Mouse (Mus musculus) gastrocnemius, postnatal 14 days (tissue): ENCODE data around the gene Ftl1. TPM values are rescaled to one million over a fixed set of nuclear protein-coding genes. Genes with fewer than 3 reads are reported as not detected.
"Not testable (repeated sequence)": the region's sequence is repeated elsewhere in the genome, so short reads cannot be mapped to it uniquely, and the experiment has no call there.

Experiments used
- DNase-seq: peaks from one replicate; pipeline ENCODE4 v3.0.0; 2021; ENCODE audit warnings: mixed read lengths
- intact Hi-C: fragments of 180-260 bp; cut with DNase I; formaldehyde crosslinking; loops from one replicate; pipeline ENCODE4 v1.15.1; 2025; ENCODE audit warnings: low total_unique reads
- long read RNA-seq, 2 experiments: library from polyadenylated mRNA; stranded (forward); transcript quantifications; one replicate each; pipeline ENCODE4 v2.0.0; 2021
- total RNA-seq, 2 experiments: library from RNA; stranded (reverse); gene quantifications; 2 replicates each; pipeline ENCODE4 v1.2.3; 2021

The Ftl1 gene
- total RNA-seq = 100 to 1,000 TPM; 119 to 132 TPM
- long read RNA-seq, experiment 1, transcript Ftl1-201 (4 exons, 968 nt) = major isoform, 147 of 149 reads
- long read RNA-seq, experiment 1, partial matches to known transcripts = 0 of 149 reads
- long read RNA-seq, experiment 1, other reads (novel, unspliced or antisense) = 0 of 149 reads
- long read RNA-seq, experiment 2, transcript Ftl1-205 (3 exons, 825 nt) = minor isoform, 7 of 178 reads
- long read RNA-seq, experiment 2, transcript Ftl1-201 (4 exons, 968 nt) = major isoform, 168 of 178 reads
- long read RNA-seq, experiment 2, partial matches to known transcripts = 1 of 178 reads
- long read RNA-seq, experiment 2, other reads (novel, unspliced or antisense) = 0 of 178 reads

DNA sequence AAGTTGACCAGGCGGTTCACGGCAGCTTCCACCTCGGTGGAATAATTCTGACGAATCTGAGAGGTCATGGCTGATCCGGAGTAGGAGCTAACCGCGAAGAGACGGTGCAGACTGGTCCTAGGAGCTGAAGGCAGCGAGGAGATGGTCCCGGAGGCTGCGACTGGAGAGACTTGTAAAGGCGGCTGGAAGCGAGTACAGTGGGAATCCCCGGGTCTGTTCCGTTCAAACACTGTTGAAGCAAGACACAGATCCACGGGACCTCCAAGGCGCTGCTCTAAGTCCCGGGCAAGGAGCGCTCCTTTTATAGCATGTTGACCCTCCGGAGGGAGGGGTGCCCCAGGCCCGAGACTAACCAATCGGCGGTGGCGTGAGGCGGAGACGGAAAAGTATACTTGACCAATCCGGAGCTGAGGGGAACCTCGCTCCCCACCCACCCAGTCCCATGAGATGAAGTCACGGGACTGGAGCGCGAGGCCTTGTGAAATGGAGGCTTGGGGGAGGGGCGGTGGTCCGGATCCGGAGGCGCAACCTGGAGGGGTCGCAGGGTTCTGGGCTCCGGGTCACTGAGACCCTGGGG is at the start of gene Ftl1:
Gene Ftl1, minus strand, starts transcription at position 321 of the 577 bp plus-strand sequence.
- intact Hi-C loops = not testable (repeated sequence)

DNA sequence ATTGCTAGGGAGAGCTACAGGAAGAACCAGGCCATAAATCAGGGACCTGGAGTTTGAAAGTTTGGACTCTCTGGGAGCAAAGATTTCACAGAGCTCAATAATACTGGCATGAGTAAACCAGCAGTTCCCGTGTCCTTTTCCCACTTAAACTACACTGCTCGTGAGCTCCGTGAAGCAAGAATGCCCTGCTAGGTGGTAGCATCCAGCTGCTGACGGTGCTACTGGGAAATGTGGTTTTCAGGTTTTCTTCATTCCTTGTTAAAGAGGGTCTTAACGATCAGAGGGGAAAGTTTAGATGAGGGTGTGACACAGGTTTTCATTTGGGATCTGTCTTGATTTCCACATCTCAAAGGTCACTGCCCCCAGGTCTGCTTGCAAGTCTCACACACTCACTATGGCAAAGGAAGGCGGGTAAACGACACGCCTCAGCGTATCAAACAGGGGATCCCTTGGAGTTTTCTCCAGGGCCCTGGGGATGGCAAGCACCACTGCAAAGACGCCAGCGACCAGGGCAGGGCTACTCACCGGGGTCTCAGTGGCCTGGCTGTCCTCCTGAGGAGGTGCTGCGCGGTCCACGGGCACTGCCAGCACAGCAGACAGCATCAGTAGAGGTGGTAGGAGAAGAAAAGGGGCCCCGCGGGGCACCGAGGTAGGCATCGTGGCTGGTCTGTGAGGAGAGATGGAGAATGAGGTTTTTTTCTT is 49.6 kb upstream of the Ftl1 start:
- intact Hi-C loops = no loop called here
- DNase-seq = no peak

More for the DNA sequence above, at the start of gene Ftl1:
- peak; percentile 97 for DNase-seq

DNA sequence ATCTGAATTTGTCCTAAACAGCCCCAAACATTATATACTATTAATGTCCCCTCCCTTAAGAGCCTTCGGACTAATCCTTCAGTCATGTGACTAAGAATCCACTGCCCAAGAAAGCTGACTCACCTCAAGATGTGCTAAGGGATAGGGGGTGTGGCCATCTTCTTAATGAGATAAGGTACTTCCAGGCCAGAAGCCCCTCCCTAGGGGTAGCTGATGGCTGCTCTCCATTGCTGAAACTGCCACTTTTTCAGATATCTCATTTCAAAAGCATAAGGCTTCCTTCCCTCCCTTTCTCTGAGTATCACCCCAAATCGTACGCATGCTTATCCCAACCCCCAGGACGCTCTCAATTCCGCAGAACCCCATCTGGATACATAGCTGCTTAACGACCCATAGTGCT is 48.9 kb upstream of the Ftl1 start:
- DNase-seq = no peak
- intact Hi-C loops = no loop called here

DNA sequence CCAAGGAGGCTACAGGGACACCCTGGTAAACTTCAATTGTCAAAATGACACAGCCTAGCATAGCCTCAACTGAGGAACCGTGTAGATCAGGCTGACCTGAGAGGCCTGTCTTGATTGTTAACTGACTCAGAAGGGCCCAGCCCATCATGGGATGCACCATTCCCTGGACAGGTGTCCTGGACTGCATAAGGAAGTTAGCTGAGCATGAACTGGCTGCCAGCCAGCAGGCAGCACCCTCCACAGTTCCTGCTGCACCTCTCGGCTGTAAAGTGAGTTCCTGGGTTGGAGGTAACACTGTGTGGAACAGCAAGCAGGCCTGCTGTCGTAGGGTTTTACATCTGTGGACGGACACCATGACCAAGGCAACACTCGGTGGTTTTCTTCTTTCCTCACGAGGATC is 47.9 kb upstream of the Ftl1 start:
- no peak for DNase-seq
- intact Hi-C loops = no loop called here

DNA sequence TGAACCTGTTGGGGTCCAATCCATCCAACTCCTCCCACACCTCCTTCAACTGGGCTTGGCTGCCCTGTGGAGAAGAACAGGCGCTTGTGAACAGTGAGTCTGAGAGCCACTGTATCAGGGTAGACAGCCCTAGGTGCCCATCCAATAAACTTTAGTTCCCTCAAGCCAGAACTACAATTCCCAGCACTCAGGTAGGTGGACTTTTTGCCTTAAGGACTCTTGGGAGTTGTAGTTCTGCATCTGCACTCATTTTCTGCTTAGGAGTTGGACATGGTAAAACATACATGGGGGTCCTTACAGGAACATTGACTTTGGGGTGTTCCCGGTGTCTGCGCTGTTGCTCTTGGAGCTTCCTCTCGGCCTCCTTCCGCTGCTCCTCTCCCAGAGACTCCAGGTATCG is 38.7 kb upstream of the Ftl1 start:
- no peak for DNase-seq

DNA sequence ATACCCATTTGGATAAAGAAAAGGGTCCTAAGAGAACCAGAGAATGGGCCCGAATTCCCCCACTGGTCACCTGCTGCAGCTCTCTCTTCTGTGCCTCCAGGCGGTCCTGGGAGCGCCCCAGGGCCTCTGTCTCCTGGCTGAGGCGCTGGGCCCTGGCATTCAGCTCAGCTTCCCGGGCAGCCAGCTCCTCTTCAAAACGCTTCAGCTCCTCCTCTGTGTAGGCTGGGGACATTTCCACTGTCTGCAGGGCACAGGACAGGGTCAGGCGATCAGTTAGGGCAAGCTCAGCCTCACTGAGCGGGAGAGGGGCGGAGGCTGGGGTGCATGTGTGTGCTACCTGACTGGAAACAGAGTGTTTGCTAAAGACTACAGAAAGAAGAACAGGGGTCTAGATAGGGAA is 34.9 kb upstream of the Ftl1 start:
- intact Hi-C loops = no loop called here
- no peak for DNase-seq

More for the DNA sequence above, 38.7 kb upstream of the Ftl1 start:
- intact Hi-C loops = no loop called here

DNA sequence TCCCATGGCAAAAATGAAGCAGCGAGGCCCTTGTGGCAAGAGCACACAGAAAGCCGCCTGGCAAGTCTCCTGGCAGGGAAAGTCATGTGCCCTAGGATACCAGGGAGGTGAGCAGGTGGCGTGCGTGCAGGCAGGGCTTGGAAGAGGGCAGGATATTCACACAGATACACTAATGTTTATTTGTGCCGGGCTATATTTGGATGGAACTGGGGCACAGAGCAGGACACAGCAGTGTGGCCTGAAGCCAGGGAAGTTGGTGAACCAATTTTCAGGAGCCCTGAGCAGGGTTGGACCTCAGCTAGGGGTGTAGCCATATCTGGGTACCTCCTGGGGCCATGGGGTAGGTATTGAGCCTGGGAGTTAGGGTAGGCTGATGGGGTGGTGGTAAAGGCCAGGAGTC is 33.3 kb upstream of the Ftl1 start:
- DNase-seq = peak; percentile 47
- intact Hi-C loops = no loop called here

DNA sequence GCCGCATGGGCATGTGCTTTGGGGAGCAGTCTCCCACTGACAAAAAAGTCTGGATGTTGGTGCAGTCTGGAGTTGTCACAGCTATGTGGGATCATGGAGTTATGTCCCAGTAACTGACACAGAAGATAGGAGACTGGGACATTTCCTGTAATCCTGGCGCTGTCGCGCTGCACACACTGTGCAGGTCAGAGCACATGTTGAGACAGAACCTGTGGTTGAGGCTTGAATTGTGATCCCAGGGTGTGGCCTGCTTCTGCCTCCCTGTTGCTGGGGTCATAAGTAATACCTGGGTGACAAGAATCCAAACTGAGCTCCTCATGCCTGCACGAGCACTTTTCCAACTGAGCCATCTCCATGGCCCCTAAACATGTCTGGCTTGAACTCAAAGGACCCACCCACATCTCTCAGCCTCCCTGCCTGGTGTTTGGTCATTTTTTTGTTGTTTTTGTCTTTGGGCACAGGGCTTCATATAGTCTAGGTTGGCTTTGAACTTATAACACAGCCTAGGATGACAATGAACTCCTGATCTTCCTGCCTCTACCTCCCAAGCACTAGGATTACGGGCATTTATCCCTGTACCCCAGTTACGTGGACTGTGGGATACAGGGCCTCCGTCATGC is 32.7 kb upstream of the Ftl1 start:
- intact Hi-C loops = no loop called here
- DNase-seq = no peak

DNA sequence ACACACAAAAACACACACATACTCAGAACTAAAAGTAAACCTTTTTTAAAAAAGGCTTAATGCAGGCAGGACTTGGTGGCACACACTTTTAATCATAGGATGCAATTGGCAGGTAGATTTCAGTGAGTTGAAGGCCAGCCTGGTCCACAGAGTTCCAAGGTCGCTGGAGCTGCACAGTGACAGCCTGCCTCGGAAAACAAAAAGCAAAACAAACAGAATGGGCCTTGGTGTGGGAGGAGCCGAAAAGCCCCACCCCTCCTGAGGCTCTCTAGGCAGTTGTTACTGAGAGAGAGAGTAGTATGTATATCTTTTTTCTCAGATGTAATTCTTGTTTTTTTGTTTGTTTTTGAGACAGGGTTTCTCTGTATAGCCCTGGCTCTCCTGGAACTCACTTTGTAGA is 31.6 kb upstream of the Ftl1 start:
- DNase-seq = no peak
- intact Hi-C loops = no loop called here

DNA sequence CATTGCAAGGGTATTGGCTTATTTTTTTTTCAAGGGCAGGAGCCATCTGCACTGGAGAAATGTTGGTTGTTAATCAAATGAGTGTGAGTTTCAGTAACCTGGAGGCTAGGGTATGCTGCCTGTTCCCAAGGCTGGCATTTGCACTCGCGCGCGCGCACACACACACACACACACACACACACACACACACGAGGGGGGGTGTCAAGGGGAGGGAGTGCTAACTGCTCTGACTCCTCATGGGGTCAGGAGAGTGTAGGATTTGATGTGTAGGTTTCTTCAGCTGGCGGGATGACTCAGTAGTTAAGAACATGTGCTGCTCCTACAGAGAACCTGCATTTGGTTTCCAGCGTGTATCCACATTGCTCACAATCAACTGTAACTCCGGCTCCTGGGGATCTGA is 31.1 kb upstream of the Ftl1 start:
- intact Hi-C loops = no loop called here
- no peak for DNase-seq

DNA sequence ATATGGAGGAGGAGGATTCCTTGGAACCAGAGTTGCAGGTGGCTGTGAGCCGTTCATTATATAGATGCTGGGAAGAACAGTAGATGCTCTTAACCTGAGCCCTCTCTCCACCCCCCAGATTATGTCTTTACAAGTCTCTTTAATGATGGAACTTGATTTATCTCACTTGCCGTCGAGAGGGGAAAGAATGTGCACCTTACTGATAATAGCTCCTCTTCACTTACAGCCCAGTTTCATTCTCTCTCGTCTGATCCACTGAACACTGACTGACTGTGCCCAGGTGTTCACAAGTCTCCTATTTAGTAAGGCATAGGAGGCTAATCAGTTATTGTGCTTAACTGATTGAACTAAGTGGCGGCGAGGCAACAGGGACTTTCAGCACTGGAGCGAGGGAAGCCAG is 29.9 kb upstream of the Ftl1 start:
- DNase-seq = no peak
- intact Hi-C loops = no loop called here

DNA sequence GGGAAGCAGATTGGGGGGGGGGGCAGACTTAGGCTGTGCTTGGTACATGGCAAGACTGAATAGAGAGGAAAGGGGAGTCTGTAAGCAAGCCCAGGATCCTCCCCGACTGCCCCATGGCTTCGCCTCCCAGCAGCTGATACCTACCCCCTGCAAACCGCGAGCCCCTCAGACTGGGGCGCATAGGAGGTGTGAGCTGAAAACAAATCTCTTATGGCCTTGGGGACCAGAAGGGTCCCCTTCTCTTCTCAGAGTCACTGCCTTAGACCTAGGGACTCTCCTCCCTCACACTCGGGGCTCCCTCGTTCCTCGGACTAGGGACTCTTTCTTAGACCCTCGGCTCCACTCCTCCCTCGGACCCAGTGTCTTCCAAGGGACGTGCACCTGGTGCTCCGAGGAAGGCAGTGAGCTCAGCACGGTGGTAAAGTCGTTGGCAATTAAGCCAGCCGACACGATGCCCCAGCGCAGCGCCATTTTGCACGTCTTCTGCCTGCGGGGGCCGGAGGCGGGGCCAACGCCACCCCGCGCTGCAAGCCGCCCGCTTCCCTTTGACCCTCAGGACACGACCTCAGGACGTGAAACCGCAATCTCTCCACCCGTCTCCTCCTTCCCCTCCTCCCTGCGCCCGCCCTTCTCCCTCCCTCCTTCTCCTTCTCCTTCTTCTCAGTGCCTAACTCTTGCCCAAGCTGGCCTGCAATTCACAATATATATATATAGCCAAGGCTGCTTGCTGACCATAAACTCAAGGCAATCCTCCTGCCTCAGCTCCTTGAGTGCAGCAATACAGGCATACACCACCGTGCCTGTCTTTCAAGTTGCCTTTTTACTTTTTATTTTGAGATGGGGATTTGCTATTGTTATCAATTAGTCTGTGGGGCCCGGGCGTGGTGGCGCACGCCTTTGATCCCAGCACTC is 28.9 kb upstream of the Ftl1 start, which contains the start of gene Dhdh:
Gene Dhdh, minus strand, starts transcription at position 513 of the 912 bp plus-strand sequence.
- peak; percentile 81 for DNase-seq
- intact Hi-C loops = no loop called here

DNA sequence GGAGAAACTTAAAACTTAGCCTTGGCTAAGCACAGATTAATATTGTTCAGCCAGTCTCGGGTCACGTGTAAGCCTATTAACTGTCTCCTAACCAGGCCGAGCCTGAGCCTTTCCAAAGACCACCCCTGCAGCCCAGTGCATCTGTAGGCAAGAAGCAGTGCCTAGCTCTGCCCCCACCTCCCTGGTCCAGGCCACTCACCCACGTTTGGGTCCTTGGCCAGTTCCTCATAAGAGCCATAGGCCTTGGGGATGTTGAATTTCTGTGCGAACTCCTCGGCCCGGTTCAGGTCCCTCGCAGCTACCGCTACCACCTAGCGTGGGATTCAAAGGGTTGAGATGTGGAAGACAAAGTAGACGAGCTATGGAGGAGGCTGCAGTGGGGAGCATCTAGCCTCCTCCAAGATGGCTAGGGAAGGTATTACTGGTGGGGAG is 28.2 kb upstream of the Ftl1 start:
- no peak for DNase-seq
- intact Hi-C loops = no loop called here

DNA sequence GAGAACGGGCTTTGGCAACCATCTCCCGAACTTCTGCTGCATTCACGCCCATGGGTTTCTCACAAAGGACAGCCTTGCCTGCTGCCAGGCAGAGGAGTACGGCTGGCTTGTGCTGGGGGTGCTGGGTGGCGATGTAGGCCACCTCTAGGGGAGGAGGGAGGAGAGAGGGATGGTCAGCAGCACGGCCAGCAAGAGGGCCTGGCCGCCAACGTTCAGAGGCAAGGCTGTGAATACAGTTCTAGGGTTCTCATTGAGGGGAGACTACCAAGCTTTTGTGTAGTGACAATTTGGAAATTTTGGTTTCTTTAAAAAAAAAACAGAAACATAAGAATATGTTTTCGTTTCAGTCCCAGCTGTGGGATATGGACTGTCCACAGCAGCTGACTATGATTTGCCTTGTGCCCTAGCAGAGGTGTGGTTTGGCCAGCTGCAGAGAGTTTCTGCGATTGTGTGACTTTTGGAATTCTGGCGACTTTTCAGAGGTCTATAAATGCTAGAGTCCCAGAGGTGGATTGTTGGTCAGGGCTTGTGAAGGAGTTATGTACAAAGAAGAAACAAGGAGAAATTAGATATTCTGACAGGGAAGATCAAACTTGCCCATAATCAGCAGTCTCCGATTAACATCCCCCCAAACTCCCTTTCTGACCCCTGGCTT is 27.2 kb upstream of the Ftl1 start, which contains the start of gene Gm45808:
Gene Gm45808, minus strand, starts transcription at position 51 of the 655 bp plus-strand sequence.
- no peak for DNase-seq
- intact Hi-C loops = no loop called here

DNA sequence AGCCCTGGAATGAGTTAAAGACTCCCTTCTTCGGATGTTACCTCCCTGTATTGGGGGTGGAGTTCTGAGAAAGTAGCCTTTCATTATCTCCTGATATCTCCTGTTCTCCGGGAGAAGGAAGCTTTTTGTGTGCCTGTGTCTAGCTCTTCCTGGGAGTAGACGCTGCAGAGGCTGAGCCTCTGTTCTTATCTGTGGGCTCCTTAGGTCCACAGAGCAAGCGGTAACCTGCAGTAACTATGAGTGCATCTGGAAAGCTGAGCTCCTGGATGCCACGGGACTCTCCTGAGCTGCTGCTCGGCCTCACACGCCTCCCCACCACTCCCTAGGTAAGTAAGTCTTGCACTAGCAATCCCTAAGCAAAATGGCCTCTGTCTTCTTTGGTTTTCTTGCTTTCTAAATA is 26.5 kb upstream of the Ftl1 start:
- intact Hi-C loops = no loop called here
- no peak for DNase-seq

DNA sequence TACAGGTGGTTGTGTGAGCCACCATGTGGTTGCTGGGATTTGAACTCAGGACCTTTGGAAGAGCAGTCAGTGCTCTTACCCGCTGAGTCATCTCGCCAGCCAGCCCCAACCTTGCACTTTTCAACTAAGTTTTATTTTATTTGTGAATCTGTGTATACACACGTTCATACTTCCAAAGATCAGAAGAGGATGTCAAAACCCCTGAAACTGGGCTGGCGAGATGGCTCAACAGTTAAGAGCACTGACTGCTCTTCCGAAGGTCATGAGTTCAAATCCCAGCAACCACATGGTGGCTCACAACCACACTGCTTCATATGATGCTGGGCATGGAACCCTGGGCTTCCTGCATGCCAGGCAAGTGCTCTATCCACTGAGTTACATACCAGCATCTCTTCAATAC is 25.3 kb upstream of the Ftl1 start:
- intact Hi-C loops = not testable (repeated sequence)

DNA sequence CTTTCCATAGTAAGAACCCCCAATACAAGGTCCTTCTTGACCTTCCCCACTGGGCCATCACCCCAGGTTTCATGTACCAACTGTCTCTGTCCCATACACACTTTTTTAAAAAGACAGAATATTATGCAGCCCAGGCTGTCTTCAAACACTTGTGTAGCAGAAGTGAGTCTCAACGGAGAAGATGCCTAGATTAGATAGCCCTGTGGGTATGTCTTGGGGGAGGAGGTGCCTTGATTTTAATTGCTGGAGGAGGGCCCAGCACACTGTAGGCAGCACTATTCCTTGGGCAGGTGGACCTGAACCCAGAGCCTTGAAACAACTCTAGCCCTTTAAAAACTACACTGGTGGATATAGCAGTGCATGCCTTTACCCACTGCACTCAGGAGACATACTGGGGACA is 22.5 kb upstream of the Ftl1 start:
- DNase-seq = no peak
- intact Hi-C loops = no loop called here

More for the DNA sequence above, 25.3 kb upstream of the Ftl1 start:
- not testable (repeated sequence) for DNase-seq

DNA sequence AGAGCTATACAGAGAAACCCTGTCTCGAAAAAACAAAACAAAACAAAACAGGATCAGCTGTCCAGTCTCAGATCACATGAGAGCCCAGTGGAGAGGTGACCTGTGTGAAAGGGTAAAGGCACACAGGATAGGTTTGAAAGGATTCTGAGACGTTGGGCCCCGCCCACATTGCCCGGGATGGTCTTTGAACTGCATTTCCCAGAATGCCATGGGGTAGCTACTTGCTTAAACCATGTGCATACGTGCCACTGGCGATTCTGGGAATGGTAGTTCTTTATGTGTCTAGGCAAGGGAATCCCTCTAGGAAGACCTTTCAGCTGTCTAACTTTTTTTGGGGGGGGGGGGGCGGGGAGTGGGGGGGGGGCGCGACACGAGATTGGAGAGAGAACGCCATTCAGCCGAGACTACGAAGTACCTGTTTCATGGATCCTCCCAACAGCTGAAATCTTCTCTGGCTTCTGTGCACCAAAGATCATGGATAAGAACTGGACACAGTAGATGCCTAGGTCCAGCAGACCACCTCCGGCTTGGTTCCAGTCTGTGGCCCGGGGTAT is 21.8 kb upstream of the Ftl1 start, which contains the start of gene Tulp2:
Gene Tulp2, plus strand, starts transcription at position 504 of the 554 bp plus-strand sequence.
- peak; percentile 49 for DNase-seq
- intact Hi-C loops = no loop called here
